Mouse (Mus musculus) right cerebral cortex, postnatal 10 days (tissue): Measurements from ENCODE around the gene Dnase2b.
A peak's percentile ranks its signal among the peaks of the same experiment; 100 is the strongest.

ENCODE experiments used
- DNase-seq, 2 experiments: peaks; one replicate each; pipeline ENCODE4 v3.0.0; 2021; ENCODE audit warnings: low spot score in 2 of 2

Gene Dnase2b

DNA sequence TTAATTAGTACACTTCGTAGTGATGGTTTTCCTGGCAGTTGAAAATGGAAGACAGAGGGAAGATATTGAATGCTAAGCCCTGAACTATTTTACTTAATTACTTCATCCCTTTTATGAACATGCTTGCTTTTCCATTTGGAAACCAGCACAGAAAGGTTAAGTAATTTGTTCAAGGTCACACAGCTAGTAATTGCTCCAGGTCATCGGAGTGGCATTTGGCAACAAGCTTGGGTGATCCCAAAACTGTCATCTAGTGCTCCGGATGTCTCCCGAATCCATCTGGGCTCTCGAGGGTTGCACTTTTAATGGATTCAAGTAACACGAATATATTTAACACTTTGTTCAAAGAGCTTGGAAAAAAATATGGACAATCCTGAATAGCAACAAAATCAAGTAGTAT is 44.5 kb downstream of the Dnase2b start:
- no peak for DNase-seq

- no peak for DNase-seq
These were observed 45.1 kb downstream of the Dnase2b start, which contains the start of gene Uox for GRCm38 (mm10) chr3:146570148-146570782. Gene Uox (plus strand): TSS chr3:146570426.

DNA sequence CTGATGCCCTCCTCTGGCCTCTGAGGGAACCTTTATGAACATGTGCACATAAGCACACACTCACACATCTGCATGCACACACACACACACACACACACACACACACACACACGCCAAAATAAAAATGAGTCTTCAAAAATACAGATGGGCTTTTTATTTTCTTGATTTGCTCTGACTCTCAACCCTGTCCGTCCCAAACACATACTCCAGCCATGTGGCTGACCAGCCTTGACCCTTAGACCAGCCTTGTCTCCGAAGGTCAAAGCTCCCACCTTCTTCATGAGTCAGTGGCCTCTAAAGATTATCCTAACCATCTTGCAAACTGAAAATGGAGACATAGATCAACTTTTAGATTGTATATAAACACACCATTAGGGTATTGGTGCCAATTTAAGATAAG is 45.8 kb downstream of the Dnase2b start:
- no peak for DNase-seq

GRCm38 (mm10) chr3:146567884-146568530 is 47.4 kb downstream of the Dnase2b start:
- no peak for DNase-seq

DNA sequence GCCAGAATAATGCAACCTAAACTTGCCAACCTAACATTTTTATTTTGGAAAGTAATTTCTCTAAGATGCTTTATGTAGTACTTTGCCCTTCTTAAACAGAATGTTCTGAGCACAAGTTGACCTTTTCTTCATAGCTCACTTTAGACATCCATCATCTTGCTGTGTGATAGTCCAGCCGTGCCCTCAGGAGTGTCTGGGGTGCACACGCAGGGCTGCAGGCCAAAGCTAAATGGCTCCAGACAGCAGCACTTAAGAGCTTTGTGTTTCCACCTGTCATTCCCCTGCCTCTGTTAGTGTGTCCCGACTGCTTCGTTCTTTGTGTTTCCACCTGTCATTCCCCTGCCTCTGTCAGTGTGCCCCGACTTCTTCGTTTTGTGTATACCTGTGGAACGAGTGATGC is 48.0 kb downstream of the Dnase2b start:
- DNase-seq = no peak

DNA sequence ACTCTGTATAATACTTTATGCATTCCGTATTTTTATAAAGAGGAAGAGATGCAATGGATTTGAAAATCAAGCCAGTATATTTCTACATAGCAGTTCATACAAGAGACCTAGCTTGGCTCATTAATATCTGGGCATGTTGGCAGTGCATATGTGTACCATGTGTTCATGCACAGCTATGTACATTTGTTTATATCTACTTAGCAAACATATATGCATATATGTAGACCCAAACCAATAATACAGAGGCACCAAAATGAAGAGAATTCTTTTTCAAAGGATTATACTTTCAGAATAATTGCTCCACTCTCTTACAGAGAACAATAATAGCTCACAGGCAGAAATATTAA is 50.4 kb downstream of the Dnase2b start:
- DNase-seq = no peak

DNA sequence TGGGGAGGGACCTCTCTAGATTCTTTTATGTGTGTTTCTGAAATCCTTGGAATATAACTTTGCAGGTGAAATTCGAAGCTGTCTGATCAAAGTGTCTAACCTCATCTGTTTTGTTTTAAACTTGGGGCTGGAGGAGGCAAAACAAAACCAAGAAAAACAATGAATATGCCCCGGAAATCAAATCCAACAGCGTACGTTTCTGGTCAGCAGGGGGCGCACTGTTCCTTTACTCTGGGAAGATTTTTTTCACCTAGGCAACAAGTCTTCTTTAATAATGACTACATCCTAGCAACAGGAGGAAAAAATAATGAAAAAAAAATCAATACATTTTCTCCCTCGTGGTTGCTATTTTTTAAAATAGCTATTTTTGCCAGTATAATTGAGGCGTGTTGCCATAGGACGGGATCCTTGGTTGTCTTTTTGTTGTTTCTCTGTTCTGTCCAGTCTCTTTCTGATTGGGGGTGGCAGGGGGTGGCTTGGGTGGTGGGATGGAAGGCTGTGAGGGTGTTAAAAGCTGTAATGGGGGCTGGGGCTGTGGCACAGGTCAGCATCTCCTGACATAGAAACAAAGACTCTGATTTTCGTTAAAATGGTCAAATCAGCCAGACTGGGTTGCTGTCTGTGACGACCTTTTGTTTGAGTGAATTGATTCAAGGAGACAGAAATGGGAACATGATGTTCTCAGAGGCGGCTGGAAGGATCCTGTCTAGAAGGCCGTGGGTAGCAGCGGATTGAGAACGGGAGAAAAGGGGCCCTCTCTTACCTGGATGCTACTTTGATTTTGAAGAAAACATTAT is 50.9 kb downstream of the Dnase2b start:
- peak; percentile 84 to 90 for DNase-seq

DNA sequence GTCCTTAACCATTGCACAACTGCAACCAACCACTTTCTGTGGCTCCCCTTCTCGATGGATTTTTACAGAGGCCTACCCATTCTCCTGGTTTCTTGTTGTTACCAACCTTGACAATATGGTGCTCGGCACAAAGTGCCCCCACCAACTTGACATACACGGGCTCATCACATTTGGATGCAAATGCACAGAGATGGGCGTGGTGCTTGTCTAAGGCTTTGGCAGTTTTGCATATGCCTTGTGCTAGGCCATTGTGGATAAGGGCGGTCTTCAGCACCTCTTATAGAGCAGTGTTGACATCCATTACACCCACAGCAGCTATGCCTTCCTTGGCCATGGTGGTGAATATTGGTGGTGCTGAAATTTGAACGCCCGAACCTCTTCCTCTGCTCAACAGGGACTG is 52.5 kb downstream of the Dnase2b start:
- no peak for DNase-seq

DNA sequence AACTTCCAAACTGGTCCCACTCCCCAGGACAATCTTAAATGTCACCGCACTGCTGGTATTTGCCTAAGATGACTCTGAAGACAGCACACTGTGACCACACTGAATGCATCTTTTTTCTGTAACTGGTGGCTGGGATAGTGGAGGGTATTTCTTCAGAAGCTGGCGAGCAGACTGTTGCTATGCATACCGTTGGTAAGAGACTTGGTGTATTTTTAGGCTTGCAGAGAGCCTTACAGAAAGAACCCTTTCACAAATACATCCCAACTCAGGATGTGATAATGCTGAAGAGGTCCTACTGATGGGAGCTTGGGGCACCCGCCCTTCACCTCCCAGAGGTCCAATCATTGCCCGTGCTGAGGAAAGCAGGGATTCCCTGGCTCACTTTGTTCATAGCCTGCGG is 57.9 kb downstream of the Dnase2b start:
- peak in 1 of 2 experiments; percentile 64 for DNase-seq

DNA sequence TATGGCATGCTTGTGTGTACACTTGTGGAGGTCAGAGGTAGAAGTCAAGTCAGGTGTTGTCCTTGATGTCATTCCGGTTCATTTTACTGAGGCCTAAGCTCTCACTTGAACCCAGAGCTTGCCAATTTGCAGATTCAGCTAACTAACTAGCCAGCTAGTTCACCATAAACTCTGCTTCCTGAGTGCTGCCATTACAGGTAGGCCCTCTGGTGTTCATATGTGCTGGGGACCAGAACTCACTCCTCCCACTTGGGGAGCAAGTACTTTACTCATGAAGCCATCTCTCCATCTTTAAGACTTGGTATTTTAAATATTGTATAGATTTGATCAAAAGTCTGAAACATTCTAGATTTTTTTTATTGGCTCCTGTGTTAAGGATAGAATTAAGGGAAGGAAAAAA is 58.8 kb downstream of the Dnase2b start:
- no peak for DNase-seq

- no peak for DNase-seq
These were observed 60.6 kb downstream of the Dnase2b start for GRCm38 (mm10) chr3:146554816-146555215.

DNA sequence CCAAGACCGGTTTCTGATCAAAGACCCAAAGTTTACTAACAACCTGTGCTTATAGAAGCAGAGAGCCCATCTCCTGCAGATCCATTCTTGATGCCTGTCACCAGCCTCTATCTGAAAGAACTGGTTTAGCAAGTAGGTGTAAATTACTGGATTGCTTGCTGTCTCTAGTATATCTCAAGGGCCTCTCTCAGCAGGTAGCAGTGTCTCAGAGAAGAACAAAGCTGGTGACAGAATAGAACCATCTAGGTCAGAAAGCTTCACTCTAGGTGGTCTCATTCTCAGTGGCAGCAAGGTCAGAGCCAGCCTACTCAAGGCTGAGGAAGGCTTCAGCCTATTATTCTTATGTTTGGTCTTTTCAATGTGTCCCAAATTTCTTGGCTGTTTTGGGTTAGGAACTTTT is 71.8 kb downstream of the Dnase2b start:
- no peak for DNase-seq

DNA sequence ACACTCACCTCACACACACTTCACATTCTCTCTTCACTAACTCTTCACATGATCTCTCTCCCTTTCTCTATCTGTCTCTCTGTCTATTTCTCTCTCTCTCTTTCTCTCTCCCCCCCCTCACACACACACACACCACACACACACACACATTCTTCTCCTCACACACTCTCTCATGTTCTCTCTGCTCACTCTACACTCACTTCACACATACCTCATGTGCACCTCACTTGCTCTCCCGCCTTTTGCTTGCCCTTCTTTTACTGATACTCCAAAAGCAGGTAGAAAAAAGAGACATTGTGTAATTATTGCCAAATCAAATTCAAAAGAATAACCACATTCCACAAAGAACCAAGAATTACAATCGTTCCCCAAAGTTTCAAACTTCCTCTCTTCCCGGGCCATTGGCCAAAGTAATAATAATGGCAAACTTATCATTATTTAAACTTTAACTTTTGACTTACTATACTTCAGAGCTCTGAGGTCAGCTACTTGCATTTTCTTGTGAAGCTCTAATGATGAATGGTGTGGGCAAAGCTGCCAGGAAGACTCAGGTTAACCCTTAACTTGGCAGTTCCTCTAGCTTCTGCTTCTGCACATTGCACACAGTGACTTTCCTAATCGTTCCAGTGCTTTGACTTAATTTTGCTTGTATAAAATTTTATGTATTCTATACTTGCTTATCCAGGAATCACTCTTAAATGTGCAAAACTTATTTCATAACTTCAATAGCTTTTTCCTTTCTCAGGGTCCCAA is 74.7 kb downstream of the Dnase2b start:
- no peak for DNase-seq

GRCm38 (mm10) chr3:146534986-146535385 is 80.4 kb downstream of the Dnase2b start:
- no peak for DNase-seq
